Mouse (Mus musculus): ENCODE measurements around the gene Gm17087.

DNA sequence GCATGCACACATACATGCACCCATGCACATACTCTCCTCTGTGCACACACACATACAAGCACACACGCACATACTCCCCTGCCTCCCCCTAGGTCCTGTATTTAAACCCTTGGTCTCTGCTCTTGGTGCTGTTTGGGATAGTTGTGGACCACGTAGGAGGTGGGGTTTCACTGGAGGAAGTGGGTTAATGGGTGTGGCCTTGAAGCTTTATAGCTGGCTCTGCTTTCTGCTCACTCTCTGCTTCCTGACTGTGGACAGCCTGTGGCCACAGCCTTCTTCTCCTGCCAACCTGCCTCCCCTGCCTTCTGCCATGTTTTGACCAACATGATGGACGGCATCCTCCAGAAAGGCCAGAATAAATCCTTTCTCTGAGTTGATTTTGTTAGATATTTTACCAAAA is 39.9 kb upstream of the Gm17087 start:
- TF ChIP-seq CTCF (IDR thresholded peaks at IDR 0.05; ENCODE audit: extremely low read depth, insufficient read depth, low read length) (no peak), POLR2A (IDR thresholded peaks at IDR 0.05; ENCODE audit: extremely low read depth, insufficient read depth, low read length) (no peak)
